Mouse (Mus musculus): ENCODE data around the gene Inava. TPM values are rescaled to one million over a fixed set of nuclear protein-coding genes. Genes with fewer than 3 reads are reported as not detected.

The Inava gene
- total and polyA plus RNA-seq, 3 experiments = 0.34 TPM; not detected in 1

DNA sequence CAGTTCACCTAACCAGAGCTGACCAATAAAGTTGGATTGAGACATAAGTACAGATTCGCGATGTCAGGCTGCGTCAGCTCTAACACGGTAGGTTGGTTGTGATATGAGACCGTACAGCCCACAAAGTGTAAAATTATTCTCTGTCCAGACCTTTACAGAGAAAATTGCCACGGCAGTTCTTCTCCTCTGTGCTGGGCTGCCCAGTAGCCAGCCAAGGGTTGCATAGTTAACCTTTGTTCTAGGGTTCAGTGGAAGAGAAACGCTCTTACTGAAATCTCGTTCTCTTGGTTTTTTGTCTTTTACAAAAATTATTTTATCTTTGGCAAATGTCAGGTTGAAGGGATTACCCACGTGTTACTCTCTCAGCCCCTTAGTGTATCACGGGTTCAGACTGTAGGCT is 11.7 kb downstream of the Inava start:
- no peak overlapping the region for H3K4me2 ChIP-seq (ENCODE audit: insufficient read depth, low read depth, poor library complexity, severe bottlenecking)
- H3K36me3 ChIP-seq (replicated peaks in 1 of 2; ENCODE audit: control insufficient read depth in 1 of 2, insufficient read depth in 1 of 2, low read length in 1 of 2) = no peaks in the 10 kb centered on the region
- no peak for DNase-seq (ENCODE audit: extremely low read depth)
- H3K4me1 ChIP-seq (ENCODE audit: control insufficient read depth in 1 of 2, insufficient read depth in 2 of 2) = peaks cover 7 to 15% of the 10 kb centered on the region in 2 experiments
- H3K79me2 ChIP-seq (replicated peaks; ENCODE audit: control insufficient read depth, extremely low read depth, insufficient read depth, poor library complexity, severe bottlenecking) = no peaks in the 10 kb centered on the region
- no peak overlapping the region for H3K9ac ChIP-seq (ENCODE audit: insufficient read depth, low read depth)
- TF ChIP-seq E2F4 (IDR thresholded peaks at IDR 0.05; ENCODE audit: insufficient replicate concordance, low read depth, low read length) (no peak), MAX (IDR thresholded peaks at IDR 0.05; ENCODE audit: low read length) (no peak), ZC3H11A (IDR thresholded peaks at IDR 0.05; ENCODE audit: low read depth, low read length) (no peak), ZKSCAN1 (IDR thresholded peaks at IDR 0.05; ENCODE audit: borderline replicate concordance, low read depth, low read length) (no peak), ZMIZ1 (IDR thresholded peaks at IDR 0.05; ENCODE audit: low read depth, low read length) (no peak), ETS1 (conservative IDR thresholded peaks at IDR 0.05; ENCODE audit: low read depth, low read length) (no peak), SIN3A (IDR thresholded peaks at IDR 0.05; ENCODE audit: low read length) (no peak), MAFK (IDR thresholded peaks at IDR 0.05; ENCODE audit: insufficient replicate concordance, low read length) (no peak)
- no peaks in the 10 kb centered on the region for H3K9me3 ChIP-seq (replicated peaks; ENCODE audit: low read length)
- in situ Hi-C loops (cut with MboI; ENCODE audit: low pct_ligation_motif_present, low pct_unique_long_range_greater_than_20kb, low sequenced_read_pairs) (no loop called here), dilution Hi-C loops (cut with MboI; ENCODE audit: extremely low pct_ligation_motif_present, extremely low pct_unique_long_range_greater_than_20kb, low sequenced_read_pairs) (no loop called here)
- H3K4me3 ChIP-seq (replicated peaks in 1 of 3; ENCODE audit: low read depth in 2 of 3, low read length in 2 of 3, poor library complexity in 1 of 3) = no peak overlapping the region
- no peak overlapping the region for H3K27ac ChIP-seq (ENCODE audit: insufficient read depth, low read depth)
- H3K27me3 ChIP-seq (replicated peaks) = peaks cover 2% of the 10 kb centered on the region

DNA sequence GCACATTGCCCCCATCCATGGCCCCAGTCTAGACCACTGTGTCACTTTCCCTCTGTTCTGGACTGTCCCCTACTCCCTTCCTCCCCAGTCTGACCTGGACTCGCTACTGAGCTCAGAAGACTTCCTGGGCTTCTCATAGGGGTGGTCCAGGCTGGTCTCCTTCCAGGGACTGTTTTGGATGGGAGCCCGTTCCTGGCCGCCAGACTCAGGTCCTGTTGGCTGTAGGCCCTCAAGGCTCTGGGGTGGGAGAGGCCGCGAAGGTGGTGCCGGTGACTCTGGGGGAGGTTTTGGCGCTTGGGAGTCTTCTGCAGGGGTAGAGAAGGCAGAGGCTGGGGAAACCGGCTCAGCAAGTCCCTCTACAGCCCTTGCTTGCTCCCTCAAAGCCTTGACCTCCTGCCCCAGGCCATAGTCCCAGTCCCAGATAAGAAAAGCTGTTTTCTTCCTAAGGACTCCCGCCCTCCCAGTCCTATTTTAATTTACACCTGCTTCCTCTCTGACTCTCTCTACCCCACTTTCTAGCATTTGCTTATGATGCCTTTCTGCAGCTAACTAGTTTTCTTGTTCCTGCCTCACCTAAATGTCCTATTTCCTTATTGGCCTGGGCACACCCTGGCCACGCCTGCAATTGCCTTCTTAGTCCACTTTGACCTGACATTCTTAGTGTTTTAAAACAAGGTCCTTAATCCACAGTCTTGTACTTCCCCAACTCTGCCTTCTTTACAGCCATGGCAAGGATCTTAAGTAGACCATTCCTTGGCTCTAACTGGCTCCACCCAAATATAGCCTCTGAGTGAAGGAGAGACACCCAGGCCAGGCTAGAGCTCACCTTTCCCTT is 13.8 kb downstream of the Inava start:
- peaks cover 0 to 9% of the 10 kb centered on the region in 2 experiments; a peak in 3 of 4 replicates for H3K4me1 ChIP-seq (ENCODE audit: control insufficient read depth in 1 of 2, insufficient read depth in 2 of 2)
- H3K4me3 ChIP-seq (replicated peaks in 1 of 3; ENCODE audit: low read depth in 2 of 3, low read length in 2 of 3, poor library complexity in 1 of 3) = no peak overlapping the region
- no peaks in the 10 kb centered on the region for H3K79me2 ChIP-seq (replicated peaks; ENCODE audit: control insufficient read depth, extremely low read depth, insufficient read depth, poor library complexity, severe bottlenecking)
- no peaks in the 10 kb centered on the region for H3K9me3 ChIP-seq (replicated peaks; ENCODE audit: low read length)
- in situ Hi-C loops (cut with MboI; ENCODE audit: low pct_ligation_motif_present, low pct_unique_long_range_greater_than_20kb, low sequenced_read_pairs) (no loop called here), dilution Hi-C loops (cut with MboI; ENCODE audit: extremely low pct_ligation_motif_present, extremely low pct_unique_long_range_greater_than_20kb, low sequenced_read_pairs) (no loop called here)
- no peak for DNase-seq (ENCODE audit: extremely low read depth)
- H3K4me2 ChIP-seq (ENCODE audit: insufficient read depth, low read depth, poor library complexity, severe bottlenecking) = no peak overlapping the region
- TF ChIP-seq RCOR1 (conservative IDR thresholded peaks at IDR 0.05; ENCODE audit: low read depth, low read length) (no peak), PAX5 (IDR thresholded peaks at IDR 0.05; ENCODE audit: low read length) (no peak), BHLHE40 (IDR thresholded peaks at IDR 0.05; ENCODE audit: low read depth, low read length) (no peak), ELF1 (IDR thresholded peaks at IDR 0.05; ENCODE audit: low read depth, low read length) (no peak), MAZ (IDR thresholded peaks at IDR 0.05; ENCODE audit: low read depth, low read length) (no peak), ZKSCAN1 (IDR thresholded peaks at IDR 0.05; ENCODE audit: borderline replicate concordance, low read depth, low read length) (no peak), CTCF (conservative IDR thresholded peaks at IDR 0.05 in 1 of 2, IDR thresholded peaks at IDR 0.05 in 1 of 2; ENCODE audit: low read depth in 2 of 2, low read length in 2 of 2) (no peak), JUND (conservative IDR thresholded peaks at IDR 0.05; ENCODE audit: low read depth, low read length) (no peak), USF2 (conservative IDR thresholded peaks at IDR 0.05; ENCODE audit: low read depth, low read length) (no peak), USF1 (IDR thresholded peaks at IDR 0.05; ENCODE audit: low read depth, low read length) (no peak)
- peaks cover 4% of the 10 kb centered on the region for H3K27me3 ChIP-seq (replicated peaks)
- no peak overlapping the region for H3K27ac ChIP-seq (ENCODE audit: insufficient read depth, low read depth)
- H3K36me3 ChIP-seq (replicated peaks in 1 of 2; ENCODE audit: control insufficient read depth in 1 of 2, insufficient read depth in 1 of 2, low read length in 1 of 2) = no peaks in the 10 kb centered on the region
- no peak overlapping the region for H3K9ac ChIP-seq (ENCODE audit: insufficient read depth, low read depth)
